Mouse (Mus musculus) bone marrow, adult 2 months (tissue): ENCODE data around the gene ccdc198.
"Not testable (repeated sequence)": the region's sequence is repeated elsewhere in the genome, so short reads cannot be mapped to it uniquely, and the experiment has no call there.

Experiments used
- CTCF ChIP-seq: fragments of 200-500 bp; IDR thresholded peaks from 2 replicates; pipeline ENCODE4 v1.5.1; 2011; ENCODE audit warnings: low read length, control low read depth; ENCODE audit not compliant: control insufficient read depth, insufficient read depth
- POLR2A ChIP-seq: fragments of 200-500 bp; IDR thresholded peaks from 2 replicates; pipeline ENCODE4 v1.6.1; 2011; ENCODE audit warnings: low read depth, mild to moderate bottlenecking, control low read depth, low read length, borderline replicate concordance; ENCODE audit not compliant: control insufficient read depth

GRCm38 (mm10) chr14:49278479-49278878, 33.2 kb upstream of the ccdc198 start:
- not testable (repeated sequence) for TF ChIP-seq POLR2A, CTCF
